Mouse (Mus musculus) NIH3T3 (cell line): ENCODE results near the gene Plrg1.

Experiments
- DNase-seq: peaks from one replicate; pipeline ENCODE4 v3.0.0-alpha.2; 2012; ENCODE audit warnings: low read depth

The Plrg1 gene

DNA sequence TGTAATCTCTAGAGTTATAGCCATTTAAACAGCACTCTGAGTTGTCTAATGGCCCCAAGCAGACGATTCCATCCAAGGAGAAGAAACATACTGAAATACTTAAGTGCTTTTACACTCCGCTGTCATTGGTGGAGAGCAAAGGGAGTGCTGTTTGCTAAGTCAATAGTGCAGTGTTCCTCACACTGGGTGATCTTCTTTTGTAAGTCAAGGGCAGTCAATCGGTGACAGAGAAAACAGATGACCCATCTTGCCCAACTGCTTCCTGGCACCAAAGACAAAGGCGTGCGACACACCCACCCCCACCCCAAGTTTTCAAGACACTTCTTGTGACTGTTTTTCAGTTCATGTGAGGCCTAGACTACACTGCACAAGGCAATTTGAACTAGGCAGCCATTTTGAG lies 3.2 kb upstream of the Plrg1 start:
- DNase-seq, result no peak

DNA sequence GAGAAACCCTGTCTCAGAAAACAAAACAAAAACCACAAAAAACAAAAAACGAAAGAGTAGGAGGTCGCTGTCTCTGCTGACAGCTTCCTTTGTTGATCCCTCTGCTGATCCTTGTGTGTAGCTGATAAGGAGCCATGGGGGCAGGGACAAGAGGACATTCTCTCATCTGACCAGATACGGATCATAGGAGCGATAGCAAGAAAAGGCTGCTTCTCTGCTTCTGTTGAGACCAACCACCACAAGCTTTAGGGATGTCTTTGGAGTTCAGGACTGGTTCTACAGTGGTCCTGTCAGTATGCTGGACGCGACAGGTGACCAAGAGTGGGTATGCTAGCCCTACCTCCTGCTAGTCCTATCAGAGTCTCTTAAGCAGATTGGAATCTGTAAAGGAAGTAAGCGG lies 2.2 kb upstream of the Plrg1 start:
- no peak for DNase-seq

DNA sequence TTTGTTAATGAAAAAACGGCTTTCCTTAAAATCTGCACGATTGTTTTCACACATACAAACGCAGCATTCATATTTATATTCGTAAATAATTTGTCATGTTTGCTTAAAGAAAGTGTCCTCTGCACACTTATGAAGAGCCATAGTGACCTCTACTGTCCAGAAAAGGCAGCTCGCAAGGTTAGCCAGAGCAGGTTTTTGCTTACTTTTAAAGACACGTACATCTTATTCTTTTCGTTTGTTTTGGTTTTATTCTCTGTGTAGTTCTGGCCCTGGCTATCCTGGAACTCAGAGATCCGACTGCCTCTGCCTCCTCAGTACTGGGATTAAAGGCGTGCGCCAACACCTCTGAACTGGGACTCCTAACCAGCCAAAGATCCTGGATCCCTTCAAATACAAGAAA lies 1.6 kb upstream of the Plrg1 start:
- DNase-seq, result peak; percentile 82

DNA sequence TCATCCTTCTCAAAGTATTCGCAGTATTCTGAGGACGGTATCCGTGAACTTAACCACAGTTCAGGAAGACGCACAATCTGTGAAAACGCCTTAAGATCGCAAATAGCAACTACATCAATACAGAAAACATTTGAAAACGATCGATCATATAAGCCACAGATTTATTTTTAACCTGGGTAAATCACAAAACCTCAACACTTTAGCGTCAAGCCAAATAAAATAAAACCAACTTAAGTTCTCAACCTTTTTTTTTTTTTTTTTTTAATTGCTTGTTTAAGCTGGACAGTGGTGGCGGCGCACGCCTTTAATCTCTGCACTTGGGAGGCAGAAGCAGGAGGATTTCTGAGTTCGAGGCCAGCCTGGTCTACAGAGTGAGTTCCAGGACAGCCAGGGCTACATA lies 563 bp upstream of the Plrg1 start:
- no peak for DNase-seq

DNA sequence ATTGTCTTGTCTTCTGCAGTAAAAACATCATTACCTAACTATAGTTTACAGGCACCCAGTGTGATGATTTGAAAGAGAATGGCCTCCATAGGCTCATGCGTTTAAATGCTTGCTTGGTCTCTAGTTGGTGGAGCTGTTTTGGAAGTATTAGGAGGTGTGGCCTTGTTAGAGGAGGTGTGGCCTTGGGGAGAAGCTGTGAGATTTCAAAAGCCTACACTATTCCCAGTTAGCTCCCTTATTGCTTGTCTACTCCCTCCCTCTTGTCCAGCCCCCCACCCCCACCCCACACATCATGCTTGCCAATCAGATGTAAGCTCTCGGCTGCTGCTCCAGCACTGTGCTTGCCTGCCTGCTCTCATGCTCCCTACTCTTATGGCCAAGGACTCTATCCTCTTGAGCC lies 1.7 kb downstream of the Plrg1 start:
- no peak for DNase-seq

DNA sequence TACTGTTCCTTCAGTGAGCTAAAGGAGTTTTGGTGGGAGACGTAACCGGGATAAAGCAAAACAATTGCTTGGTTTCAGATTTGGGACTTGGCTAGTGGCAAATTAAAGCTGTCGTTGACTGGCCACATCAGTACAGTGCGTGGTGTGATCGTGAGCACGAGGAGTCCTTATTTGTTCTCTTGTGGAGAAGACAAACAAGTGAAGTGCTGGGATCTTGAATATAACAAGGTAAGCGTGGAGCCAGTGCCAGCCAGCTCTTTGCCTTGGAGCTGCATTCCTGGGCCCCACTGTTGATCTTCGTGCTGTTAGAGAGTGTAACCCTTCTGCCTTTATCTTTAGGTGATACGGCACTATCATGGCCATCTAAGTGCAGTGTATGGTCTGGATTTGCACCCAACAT lies 12.6 kb downstream of the Plrg1 start:
- DNase-seq, result no peak

DNA sequence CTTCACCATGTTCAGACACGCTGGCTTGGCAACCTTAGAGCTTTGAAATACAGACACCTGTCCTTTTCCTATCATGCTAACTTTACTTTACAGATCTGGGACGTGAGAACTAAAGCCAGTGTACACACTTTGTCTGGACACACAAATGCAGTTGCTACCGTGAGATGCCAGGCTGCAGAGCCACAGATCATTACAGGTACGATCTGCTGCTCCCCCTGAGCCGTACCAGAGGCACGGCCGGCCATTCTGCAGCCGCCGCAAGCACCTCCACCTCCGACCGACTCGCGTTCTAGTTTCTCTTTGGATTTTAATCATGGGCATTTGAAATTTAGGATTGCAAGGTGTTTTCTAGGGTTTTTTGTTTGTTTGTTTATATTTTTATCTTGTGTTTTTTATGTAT lies 13.5 kb downstream of the Plrg1 start:
- no peak for DNase-seq

DNA sequence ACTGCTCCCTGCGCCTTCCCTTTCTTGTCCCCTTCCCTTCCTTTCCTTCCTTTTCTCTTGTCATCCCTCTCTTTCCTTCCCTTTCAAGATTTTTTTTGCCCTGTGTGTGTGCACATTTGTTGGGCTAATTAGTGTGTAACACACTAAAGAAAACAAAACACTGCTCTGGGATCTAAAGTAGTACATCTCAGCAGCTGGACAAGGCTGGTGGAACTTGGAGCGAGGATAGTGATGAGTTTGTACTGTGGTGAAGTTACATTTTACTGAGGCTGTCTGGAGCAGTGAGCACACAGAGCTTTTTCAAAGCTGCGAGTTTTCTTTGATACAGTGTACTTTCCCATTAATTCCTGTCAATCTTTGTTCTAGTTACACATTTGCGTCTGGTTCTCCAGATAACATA lies 14.9 kb downstream of the Plrg1 start:
- DNase-seq, result no peak

DNA sequence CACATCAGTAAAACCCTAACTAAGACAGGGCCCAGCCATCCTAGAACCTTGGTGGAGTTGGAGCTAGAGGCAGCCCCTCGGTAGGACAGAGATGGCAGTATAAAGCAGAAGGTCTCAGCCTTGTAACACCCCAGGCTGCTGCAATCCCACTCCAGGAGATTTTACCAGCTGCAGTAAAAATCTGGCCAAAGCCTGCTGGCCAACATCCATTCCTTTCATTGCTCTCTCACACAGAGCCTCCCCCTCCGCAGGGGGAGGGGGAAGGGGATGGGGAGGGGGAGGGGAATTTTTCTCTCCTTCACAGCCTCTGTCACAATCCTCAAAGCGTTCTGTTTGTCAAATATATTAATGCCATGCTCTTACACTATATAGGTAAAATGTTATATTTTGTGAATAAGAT lies 21.2 kb downstream of the Plrg1 start:
- DNase-seq, result no peak

DNA sequence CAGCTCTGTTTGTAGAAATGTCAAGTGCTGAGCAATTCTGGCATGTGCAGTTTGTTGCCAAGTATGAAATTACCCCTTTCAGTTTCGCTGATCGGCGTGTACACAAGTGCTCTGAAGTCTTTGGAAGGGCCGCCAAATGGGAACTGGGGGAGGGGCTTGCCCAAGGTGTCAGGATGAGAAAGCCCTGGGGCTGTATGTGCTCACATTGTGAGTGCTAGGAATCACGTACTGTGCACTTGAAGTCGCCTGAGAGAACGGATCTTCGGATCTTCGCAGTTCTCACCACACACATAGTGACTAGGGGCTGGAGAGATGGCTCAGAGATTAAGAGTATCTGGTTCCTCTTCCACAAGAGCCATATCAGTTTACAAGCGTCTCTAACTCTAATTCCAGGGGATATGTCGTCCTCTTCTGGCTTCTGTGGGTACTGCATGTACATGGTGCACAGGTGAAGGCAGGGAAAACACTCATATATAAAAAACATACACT lies 25.3 kb downstream of the Plrg1 start:
- peak; percentile 75 for DNase-seq

DNA sequence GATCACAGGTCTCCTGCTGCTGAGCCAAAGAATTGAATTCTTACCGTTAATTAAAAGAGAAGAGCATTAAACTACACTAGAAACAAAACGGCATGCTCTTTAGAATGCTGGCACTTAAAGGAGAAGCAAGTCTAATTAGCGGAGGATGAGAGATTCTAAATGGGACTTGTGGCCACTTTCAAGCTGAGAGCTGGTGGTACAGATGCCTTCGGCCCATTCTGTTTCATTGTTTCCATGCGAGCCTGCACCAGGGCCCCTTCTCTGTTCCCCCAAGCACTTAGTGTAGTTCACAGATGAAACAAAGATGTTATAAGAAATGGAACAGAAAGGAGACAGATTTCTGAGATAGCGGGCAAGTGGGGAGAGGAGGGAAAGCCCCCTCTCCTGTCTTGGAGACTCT lies 42.3 kb downstream of the Plrg1 start:
- no peak for DNase-seq

DNA sequence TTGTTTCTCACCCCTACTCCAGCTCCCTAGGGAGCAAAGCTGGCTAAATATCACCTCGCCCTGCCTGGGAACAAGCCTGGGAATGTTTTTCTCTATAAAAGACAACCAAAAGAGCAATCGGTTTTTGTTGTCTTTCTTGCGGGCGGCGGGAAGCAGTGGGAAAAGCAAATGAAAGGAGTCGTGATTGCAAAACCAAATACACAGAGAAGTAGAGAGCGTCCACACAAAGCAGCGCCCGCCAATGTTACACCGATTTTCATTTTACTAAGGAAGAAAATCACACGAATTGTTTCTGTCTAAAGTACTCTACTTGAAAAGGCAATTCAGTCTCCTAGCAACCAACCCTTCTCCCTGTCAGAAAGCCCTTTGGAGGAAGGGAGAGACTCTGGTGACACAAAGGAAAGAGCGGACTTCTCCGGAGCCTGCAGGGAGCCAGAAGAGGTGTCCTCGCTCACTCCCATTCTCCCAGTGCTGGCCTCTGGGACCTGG lies 43.3 kb downstream of the Plrg1 start:
- DNase-seq, result no peak

DNA sequence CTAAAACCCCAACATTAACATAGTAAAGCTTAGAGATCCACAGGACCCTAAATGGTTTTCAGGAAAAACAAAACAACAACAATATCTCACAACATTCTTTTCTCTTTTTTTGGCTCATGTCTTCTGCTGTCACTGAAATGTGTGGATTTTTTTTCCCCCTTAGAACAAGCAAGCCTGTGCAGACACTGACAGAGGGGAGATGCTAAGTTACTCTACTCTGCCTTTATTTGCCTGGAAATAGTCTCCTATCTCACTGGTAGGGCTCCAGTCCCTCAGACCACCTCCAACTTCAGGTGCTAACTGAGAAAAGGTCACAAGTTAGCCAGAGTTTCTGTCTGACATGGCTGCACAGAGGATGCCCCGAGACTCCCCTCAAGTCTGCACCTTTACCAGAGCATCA lies 43.8 kb downstream of the Plrg1 start:
- DNase-seq, result no peak

DNA sequence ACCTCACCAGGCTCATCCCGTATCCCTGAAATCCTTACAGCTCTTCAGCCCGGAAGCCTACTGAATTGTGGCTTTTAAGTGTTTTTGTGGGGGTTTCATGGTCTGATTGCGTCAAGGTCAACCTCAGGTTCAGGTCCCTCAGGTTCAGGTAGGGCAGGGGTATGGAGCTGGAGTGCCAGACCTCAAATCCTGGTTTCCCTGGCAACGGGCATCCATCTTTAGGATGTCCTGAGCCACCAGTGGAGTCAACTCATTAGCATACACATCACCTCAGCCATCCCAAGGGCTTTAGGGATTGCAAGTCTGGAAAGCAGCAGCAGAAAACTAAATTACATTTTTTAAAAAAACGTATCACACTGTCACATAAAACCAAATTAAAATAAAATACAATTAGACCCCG lies 44.3 kb downstream of the Plrg1 start:
- DNase-seq, result no peak

DNA sequence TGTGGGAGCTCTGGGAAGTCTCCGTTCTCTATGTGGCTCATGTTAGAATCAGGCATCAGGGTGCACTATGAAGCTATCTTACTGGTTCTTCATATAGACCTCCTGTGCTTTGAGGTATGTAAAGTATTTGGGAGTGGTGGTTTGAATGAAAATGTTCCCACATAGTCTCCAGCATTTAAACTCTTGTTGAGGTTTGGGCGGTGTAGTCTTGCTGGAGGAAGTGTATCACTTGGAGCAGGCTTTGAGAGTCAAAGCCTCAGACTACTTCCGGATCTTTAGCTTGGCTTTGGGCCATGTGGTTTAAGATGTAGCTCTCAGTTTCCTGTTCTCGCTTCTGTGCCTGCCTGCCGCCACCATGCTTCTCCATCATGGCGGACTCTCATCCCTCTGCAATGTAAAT lies 47.0 kb downstream of the Plrg1 start:
- DNase-seq, result no peak

DNA sequence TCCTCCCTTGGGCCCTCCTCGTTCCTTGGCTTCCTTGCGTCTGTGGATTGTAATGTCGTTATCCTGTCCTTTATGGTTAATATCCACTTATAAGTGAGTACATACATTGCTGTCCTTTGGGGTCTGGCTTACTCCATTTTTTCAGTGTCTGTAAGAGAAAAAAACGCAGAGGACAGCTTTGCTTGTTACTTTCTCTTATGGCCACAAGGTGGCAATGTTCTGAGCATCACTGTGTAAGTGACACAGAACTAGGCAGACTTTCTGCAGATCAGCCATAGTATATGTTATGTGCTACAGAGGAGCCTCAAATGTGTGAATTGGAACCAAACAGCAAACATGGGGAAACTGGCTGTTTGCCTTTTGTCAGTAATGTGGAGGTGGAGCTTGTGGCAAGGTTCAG lies 54.8 kb downstream of the Plrg1 start:
- DNase-seq, result peak; percentile 45

DNA sequence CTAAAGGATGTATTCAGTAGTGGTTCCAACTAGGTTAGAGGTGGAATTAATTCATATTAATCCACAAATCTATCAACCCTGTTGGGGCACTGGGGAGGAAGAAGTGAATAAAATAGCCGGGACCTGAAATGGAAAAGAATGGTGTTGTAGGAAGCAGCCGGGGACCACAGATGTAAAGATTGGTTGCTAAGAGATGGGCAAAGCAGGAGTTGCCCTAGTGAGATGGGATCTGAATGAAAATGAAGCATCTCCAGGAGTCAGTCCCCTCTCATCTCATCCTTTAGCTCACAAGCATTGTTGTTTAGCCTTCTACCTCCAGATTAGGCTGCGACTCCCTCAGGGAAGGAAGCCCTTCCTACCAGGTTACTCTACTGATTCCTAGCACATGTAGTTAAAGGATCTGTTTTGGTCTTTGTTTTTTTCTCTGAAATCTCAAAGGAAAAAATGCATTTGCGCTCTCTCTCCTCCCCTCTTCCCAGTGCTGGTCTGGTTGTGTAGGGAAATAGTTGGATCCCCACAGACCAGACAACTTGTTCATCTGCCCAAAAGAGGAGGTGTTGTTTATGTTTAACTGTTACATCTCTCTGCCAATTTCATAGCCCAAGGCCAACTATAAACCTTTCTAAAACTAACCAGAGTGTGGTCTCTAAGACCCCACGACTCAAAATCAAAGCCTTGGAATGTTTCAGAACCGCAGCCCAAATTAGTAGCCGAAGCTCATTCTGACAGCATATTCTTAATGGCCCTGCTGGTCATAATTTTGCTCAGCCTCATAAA lies 56.4 kb downstream of the Plrg1 start:
- DNase-seq, result no peak

DNA sequence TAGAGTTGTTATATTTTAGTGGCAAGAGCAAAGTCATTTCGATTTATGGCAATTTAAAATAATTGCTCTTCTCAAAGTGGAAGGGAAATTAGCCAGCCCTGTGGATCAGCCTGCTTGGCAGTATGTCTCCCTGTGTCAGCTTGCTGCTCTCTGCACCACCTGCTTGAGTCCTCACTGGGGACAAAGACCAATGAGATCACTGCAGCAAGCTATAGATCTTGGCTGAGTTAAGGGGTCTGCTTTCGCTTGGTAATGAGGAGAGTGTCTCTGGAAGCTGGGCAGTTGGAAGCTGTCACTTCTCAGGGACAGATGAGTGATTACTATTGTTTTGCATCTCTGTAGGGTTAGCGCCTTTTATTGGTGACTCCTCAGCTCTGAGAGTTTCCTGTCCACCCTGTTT lies 57.5 kb downstream of the Plrg1 start:
- DNase-seq, result no peak

DNA sequence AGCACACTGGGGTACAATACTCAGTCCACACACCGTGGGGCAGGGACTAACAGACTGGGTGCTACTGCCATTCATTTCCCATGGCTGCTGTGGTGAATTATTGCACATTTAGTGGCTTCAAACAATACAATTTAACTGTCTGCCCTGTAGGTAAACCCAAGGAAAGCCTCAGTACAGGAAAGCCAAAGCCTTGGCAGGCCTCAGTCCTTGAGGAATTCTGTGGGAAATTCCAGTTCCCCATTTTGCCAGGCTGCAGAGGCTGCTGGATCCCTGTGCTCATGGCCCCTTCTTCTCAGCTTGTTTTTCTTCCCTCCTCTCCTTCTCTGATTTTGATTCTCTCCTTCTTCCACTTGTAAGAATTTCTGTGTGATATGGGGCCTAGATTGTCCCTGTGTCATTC lies 59.6 kb downstream of the Plrg1 start:
- no peak for DNase-seq

DNA sequence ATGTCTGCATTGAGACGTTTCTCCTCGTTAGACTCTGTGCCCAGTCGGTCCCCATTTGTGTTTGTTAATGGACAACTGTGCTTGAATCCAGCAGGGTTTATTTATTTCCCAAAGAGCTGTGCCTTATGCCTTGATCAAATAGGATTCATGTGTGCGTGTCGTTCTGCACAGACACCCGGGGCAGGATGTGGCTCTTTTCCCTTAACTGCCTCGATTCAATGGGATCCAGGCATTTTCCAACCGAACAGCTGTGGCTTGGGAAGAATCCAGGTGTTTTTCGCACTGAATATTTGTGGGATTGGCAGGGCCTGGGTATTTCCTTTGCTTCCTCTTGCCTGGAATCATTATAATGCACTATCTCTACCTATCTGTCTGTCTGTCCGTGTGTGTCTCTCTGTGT lies 62.3 kb downstream of the Plrg1 start:
- DNase-seq, result peak; percentile 5
